Mouse (Mus musculus): Measurements from ENCODE around the gene Apoo. TPM values are rescaled to one million over a fixed set of nuclear protein-coding genes. Genes with fewer than 3 reads are reported as not detected.
"Not testable (repeated sequence)": the region's sequence is repeated elsewhere in the genome, so short reads cannot be mapped to it uniquely, and the experiment has no call there.

The Apoo gene
- 10 to 100 TPM; 69.2 to 86.3 TPM for total RNA-seq (2021)
- long read RNA-seq, experiment 1, transcript Apoo-204 (9 exons, 784 nt): major isoform, 22 of 34 reads
- long read RNA-seq, experiment 1, partial matches to known transcripts: 6 of 34 reads
- long read RNA-seq, experiment 1, other reads (novel, unspliced or antisense): 3 of 34 reads
- long read RNA-seq, experiment 2, transcript Apoo-204 (9 exons, 784 nt): major isoform, 37 of 45 reads
- long read RNA-seq, experiment 2, partial matches to known transcripts: 5 of 45 reads
- long read RNA-seq, experiment 2, other reads (novel, unspliced or antisense): 2 of 45 reads

GRCm38 (mm10) chrX:94366670-94367241 lies at the start of gene Apoo, which contains the start of gene Fam90a1b:
Gene Apoo (plus strand): TSS chrX:94367117.
Gene Fam90a1b (minus strand): TSS chrX:94366777.
- peak; percentile 96 to 98 for DNase-seq (ENCODE audit: low spot score in 2 of 2)
- intact Hi-C loops (cut with DNase I): loop anchor here (5.0 to 10.0 kb wide), 2 partner anchors 74 to 132 kb away; partner anchors contain the start of gene Klhl15

GRCm38 (mm10) chrX:94321036-94321902 lies 45.6 kb upstream of the Apoo start:
- DNase-seq (ENCODE audit: low spot score in 2 of 2): peak in 1 of 2 experiments; percentile 32
- intact Hi-C loops (cut with DNase I): no loop called here

- intact Hi-C loops (cut with DNase I); DNase-seq (ENCODE audit: low spot score in 2 of 2): not testable (repeated sequence)
Measured at GRCm38 (mm10) chrX:94343638-94344037, 23.3 kb upstream of the Apoo start.

GRCm38 (mm10) chrX:94365381-94365925 lies 1.5 kb upstream of the Apoo start:
- no peak for DNase-seq (ENCODE audit: low spot score in 2 of 2)
- intact Hi-C loops (cut with DNase I): loop anchor here (5.0 to 10.0 kb wide), 2 partner anchors 73 to 131 kb away; partner anchors contain the start of gene Klhl15

GRCm38 (mm10) chrX:94366029-94366428 lies 888 bp upstream of the Apoo start:
- intact Hi-C loops (cut with DNase I): loop anchor here (5.0 to 10.0 kb wide), 2 partner anchors 74 to 131 kb away; partner anchors contain the start of gene Klhl15
- DNase-seq (ENCODE audit: low spot score in 2 of 2): peak; percentile 1 to 2

- intact Hi-C loops (cut with DNase I): loop anchor here (5.0 to 10.0 kb wide), 2 partner anchors 75 to 132 kb away; partner anchors contain the start of gene Klhl15
- DNase-seq (ENCODE audit: low spot score in 2 of 2): peak; percentile 6 to 12
Measured at GRCm38 (mm10) chrX:94367248-94367647, 331 bp downstream of the Apoo start.

GRCm38 (mm10) chrX:94378734-94379133 lies 11.8 kb downstream of the Apoo start:
- no peak for DNase-seq (ENCODE audit: low spot score in 2 of 2)
- intact Hi-C loops (cut with DNase I): no loop called here

- intact Hi-C loops (cut with DNase I): no loop called here
- DNase-seq (ENCODE audit: low spot score in 2 of 2): no peak
Measured at GRCm38 (mm10) chrX:94408975-94409374, 42.1 kb downstream of the Apoo start.

- peak; percentile 13 for DNase-seq (ENCODE audit: low spot score in 2 of 2)
- intact Hi-C loops (cut with DNase I): no loop called here
Measured at GRCm38 (mm10) chrX:94420210-94420609, 53.3 kb downstream of the Apoo start.

- peak; percentile 21 to 22 for DNase-seq (ENCODE audit: low spot score in 2 of 2)
- intact Hi-C loops (cut with DNase I): loop anchor here (2.0 to 10.0 kb wide), 2 partner anchors 113 to 193 kb away; no protein-coding TSS in a partner anchor
Measured at GRCm38 (mm10) chrX:94431548-94432375, 64.8 kb downstream of the Apoo start.

- intact Hi-C loops (cut with DNase I); DNase-seq (ENCODE audit: low spot score in 2 of 2): not testable (repeated sequence)
Measured at GRCm38 (mm10) chrX:94445427-94445826, 78.5 kb downstream of the Apoo start.

GRCm38 (mm10) chrX:94446021-94446420 lies 79.1 kb downstream of the Apoo start:
- DNase-seq (ENCODE audit: low spot score in 2 of 2); intact Hi-C loops (cut with DNase I): not testable (repeated sequence)

GRCm38 (mm10) chrX:94450047-94450881 lies 83.3 kb downstream of the Apoo start:
- intact Hi-C loops (cut with DNase I); DNase-seq (ENCODE audit: low spot score in 2 of 2): not testable (repeated sequence)

- intact Hi-C loops (cut with DNase I): loop anchor here (5.0 kb wide), 1 partner anchor 83 kb away; the partner anchor contains the start of gene Maged1
- DNase-seq (ENCODE audit: low spot score in 2 of 2): peak; percentile 7 to 23
Measured at GRCm38 (mm10) chrX:94459346-94459745, 92.4 kb downstream of the Apoo start.

GRCm38 (mm10) chrX:94461513-94461912 lies 94.6 kb downstream of the Apoo start:
- intact Hi-C loops (cut with DNase I); DNase-seq (ENCODE audit: low spot score in 2 of 2): not testable (repeated sequence)

GRCm38 (mm10) chrX:94462604-94463429 lies 95.9 kb downstream of the Apoo start:
- intact Hi-C loops (cut with DNase I); DNase-seq (ENCODE audit: low spot score in 2 of 2): not testable (repeated sequence)
